Mouse (Mus musculus) embryonic fibroblast, embryonic 13.5 days (primary cell): Measurements from ENCODE around the gene Nrg4.

Source experiments
- CTCF ChIP-seq: IDR thresholded peaks from 2 replicates; pipeline ENCODE4 v1.5.1; 2011; ENCODE audit warnings: mild to moderate bottlenecking, control low read depth, low read length, moderate library complexity, borderline replicate concordance; ENCODE audit not compliant: insufficient read depth
- POLR2A ChIP-seq: IDR thresholded peaks from 2 replicates; pipeline ENCODE4 v1.6.1; 2011; ENCODE audit warnings: low read depth, mild to moderate bottlenecking, control low read depth, low read length, moderate library complexity

- TF ChIP-seq CTCF (no peak), POLR2A (no peak)
Observed at GRCm38 (mm10) chr9:55289475-55290198, 37.0 kb downstream of the Nrg4 start.
